Mouse (Mus musculus) thymus, postnatal 0 days (tissue): ENCODE data around the gene Slc35b1. TPM values are rescaled to one million over a fixed set of nuclear protein-coding genes. Genes with fewer than 3 reads are reported as not detected.

Experiments
- DNase-seq: peaks from one replicate; pipeline ENCODE4 v3.0.0-alpha.2; 2015; ENCODE audit warnings: low spot score
- polyA plus RNA-seq: library from polyadenylated mRNA; unstranded; fragments of >200 nt; fragmentation: Nextera tagmentation; extraction: Ambion mirVana; gene quantifications from 2 replicates; pipeline ENCODE4 v1.2.1, GENCODE M21; 2015

Slc35b1 gene
- 93.1 and 95.3 TPM in 2 replicates for polyA plus RNA-seq

DNA sequence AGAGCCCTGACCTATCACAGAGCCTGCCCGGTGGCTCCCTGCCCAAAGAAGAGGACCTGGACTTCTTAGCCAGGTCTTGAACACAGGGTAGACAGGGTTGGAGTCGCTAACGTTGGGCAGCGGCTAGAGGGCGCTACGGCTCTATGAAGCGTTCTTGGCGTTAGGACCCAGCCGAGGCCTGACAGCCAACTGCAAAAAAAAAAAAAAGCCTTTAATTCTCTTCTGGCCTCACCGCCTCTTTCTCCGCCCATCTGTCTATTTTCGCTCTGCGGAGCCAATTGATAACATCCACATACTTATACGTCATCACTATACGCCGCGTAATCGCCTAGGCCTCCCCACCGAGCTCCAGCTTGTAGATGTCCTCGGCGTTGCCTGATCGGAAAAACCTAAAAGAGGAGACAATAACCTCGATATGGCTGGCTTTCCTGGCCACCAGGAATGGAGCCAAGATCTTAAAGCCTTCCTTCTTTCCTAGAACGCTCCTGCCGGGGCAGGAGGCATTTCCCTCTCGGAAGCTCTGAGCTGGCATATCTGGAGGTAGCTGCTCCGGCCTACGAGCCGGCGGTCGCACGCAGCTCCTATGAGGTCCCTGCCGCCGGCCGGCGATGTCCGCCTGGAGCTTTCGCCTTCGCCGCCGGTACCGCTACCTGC is at the start of gene Slc35b1:
Gene Slc35b1, plus strand, starts transcription at position 374 of the 654 bp plus-strand sequence.
- peak; percentile 99 for DNase-seq

DNA sequence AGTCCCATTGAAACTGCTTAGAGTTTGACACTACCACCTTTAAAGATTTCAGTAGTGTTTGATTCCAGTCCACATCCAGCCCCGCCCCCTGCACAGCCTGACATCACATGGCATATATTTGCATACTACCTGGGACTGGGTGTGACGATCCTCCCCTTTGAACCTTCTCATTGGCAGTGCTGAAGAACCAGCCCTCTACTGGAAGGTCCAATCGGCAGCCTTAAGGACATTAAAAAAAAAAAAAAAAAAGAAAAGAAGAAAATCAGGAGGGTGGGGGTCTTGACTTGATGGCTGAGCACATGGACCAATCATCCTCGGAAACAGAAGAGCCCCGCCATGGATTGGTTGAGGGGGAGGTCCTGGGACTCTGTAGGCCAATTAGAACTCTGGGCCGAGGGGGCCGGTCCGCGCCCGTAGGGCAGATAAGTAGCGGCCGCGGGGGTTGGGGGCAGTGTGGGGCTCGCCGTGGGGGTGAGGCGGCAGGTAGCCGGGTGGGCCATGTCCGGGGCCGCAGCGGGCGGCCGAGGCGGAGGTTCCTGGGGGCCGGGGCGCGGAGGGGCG is 47.8 kb upstream of the Slc35b1 start, which contains the start of gene Fam117a:
Gene Fam117a, plus strand, starts transcription at position 451 of the 561 bp plus-strand sequence.
- peak; percentile 93 for DNase-seq

DNA sequence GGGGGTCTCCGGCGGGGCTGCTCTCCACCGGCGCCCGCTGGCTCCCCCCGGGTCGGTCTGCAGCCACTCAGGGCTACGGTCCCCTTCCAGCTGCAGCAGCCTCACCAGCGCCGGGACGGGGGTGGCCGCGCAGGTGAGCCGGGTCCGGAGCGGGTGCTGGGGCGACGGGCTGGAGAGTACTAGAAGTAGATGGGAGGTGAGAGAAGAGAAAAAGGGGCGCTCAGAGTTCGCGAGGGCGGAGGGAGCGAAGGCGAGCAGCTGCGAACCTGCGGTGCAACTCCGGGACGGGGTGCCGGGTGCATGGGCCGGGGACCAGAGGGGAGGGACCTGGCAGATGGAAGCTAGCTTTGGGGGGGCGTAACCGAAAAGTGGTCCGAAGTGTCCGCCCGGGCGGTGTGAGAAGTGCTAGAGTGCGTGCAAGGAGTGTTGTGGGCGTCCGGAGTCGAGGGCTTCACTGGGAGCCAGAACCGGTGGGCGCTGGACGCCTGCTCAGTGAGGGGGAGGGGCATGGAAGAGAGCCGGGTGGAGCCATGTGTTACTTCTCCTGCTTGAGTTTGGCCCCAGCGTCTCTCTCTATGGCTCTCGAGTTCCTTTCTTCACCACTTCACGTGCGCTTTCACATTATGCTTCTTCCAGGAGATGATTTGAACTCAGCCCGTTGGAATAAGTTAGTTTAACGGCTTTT is 47.2 kb upstream of the Slc35b1 start:
- peak; percentile 76 for DNase-seq

DNA sequence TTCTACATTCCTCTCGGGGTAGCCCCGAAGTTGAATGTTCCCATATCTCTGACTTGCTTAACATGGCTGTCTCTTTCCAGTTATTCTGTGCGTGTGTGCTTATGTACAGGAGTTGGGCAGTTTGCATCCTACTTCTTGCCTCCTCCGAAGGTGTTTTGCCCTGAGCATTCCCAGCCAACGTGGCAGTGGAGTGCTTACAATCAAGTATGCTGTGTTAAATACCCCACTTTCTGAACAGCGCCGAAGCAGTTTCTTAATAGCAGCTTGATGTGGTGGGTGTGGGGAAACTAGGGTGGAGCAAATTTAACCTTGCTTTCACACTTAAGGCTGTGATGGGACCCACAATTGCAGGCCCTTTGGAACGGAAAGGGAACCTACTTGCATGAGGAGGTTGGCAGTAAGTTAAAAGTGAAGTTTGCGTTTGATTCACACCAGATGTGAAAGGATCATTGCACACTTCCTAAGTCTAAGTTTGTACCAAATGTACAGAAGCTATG is 46.6 kb upstream of the Slc35b1 start:
- DNase-seq: peak; percentile 41

DNA sequence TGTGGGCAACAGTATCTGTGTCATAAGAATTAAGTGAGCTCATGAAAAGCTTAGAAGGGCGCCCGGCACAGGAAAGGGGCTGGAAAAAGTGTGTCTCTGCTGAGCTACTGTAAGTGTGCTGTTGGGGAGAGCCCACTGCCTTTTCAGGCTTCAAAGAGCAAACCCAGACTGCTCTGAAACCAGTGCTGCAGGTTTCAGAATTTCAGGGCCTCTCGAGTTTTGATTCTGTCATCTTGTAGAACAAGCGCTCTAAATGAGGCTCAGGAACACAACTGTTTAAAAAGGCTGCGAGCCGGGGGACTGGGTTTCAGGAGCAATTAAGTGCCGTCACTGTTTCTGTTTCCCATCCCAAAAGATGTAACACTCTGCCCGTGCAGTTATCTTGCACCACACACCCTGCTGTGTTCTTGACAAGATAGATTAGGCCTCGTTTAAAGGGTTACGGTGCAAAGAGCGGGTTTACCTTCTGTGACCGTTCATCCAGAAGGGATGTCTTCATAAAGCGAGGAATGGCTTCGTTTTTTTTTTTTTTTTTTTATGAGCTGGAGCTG is 44.9 kb upstream of the Slc35b1 start:
- peak; percentile 34 for DNase-seq

DNA sequence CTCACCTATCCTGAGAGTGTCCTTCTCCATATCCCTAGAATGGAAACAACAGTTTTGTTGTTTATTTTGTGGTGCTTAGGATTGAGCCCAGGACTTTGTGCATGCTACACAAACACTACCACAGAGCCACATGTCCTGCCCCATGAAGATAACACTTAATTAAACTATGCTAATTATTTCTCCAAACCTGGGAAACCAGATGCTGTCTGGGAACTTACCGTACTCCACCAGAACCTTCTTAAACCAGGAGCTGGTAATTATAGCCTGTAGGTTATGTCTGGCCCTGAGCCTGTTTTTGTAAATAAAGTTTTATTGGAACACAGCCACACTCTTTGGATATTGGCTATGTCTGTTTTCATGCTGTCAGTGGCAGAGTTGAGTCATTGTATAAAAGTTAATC is 44.2 kb upstream of the Slc35b1 start:
- DNase-seq: no peak

DNA sequence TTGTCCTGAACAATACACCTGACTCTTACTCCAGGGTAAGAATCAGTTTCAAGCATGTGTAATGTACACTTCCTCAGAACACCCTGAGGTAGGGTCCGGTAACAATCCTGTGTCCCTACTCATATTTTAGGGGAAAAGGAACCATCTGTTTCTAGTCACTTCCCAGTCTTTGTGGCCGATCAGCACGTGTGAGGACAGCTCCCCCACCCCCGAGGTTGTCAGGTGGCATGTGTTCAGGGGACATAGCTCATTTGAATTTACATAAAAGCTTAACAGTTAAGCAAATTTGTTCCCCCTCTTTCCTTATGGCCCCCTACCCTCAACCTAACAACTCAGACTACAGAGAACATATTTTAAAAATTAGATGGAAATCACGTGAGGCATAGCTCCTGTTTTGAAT is 43.8 kb upstream of the Slc35b1 start:
- DNase-seq: no peak

DNA sequence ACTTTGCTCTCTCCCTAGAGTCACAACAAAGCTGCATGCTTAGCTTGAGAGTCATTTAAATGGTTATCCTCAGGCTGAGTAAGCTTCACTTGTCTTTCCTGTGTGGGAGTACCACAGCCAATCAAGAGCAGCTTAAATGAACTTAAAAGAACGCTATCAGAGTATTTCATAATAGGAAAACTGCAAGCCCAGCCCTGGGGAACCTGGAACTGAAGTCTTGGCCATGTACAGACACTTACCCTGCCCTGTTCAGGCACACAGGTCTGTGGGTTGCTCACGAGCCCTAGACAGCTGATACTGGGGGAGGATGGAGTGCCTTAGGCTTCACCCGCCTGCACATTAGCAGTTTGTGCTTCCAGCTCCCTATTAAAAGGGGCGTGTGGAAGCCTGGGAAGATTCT is 41.3 kb upstream of the Slc35b1 start:
- no peak for DNase-seq

DNA sequence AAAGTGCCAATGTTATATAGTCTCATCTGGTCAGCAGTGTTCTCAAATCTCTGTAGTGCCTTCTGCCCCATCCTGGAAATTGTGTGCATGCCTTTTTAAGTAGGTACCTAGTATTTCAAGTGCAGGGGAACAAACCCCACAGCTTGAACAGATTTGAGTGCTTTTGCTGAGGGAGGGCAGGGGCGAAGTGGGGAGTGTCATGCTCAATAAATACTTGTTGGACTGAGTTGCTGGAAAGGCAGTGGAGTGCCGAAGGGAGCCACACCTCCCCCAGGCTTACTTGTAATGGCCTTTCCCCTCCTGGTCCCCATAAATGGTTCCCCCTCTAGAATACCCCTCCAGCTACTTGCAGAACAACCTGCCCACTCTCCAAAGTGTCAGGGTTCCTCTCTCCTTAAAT is 40.3 kb upstream of the Slc35b1 start:
- no peak for DNase-seq

DNA sequence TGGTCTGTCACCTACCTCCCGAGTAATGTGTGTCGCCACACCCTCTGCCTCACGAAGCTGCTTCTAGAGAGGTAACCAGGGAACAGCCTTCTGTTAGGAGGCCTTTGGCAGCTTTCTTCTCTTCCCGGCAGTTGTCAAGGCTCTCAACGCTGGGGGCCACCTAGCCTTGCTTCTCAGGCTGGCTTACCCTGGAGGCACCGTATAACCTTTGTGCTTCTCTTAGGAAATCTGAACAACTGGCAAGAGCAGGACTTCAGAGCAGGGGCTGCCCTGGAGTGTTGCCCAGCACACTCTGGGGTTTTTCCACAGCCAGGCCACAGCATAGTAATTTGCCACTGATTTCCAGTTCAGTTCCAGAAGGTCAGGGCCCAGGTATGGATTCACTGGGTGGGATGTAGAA is 34.2 kb upstream of the Slc35b1 start:
- no peak for DNase-seq

DNA sequence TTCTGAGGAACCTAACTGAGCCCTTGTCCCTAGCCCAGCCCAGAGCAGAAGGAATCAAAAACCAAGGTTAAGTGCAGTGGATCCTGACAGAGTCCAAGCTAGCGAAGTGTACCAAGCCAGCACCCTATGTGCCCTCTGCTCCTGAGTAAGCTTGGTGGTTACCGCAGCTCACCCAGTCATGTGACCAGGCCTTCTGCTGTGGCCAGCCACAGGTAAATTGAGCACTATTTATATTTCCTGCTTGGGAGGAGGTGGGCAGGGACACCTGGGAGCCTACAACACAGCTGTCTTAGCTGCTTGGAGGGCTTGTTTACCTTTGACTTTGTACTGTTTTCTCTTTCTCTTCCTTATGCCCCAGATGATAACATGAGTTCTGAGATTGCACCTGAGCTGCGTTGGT is 33.5 kb upstream of the Slc35b1 start:
- peak; percentile 52 for DNase-seq

DNA sequence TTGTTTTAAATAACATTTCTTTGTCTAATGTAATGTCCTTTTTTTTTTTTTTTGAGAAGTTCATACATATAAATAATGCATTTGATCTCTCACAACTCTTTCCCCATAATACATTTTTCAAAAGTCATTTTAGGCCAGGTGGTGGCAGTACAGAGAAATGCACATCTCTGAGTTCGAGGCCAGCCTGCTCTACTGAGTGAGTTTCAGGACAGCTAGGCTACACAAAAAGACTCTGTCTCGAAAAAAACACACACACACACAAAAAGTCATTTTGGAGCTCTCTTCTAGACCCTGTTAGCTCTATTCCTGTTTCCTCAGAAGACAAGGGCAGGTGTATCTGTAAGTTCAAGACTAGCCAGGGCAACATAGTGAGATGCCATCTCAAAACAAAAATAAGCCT is 31.8 kb upstream of the Slc35b1 start:
- DNase-seq: peak; percentile 40

DNA sequence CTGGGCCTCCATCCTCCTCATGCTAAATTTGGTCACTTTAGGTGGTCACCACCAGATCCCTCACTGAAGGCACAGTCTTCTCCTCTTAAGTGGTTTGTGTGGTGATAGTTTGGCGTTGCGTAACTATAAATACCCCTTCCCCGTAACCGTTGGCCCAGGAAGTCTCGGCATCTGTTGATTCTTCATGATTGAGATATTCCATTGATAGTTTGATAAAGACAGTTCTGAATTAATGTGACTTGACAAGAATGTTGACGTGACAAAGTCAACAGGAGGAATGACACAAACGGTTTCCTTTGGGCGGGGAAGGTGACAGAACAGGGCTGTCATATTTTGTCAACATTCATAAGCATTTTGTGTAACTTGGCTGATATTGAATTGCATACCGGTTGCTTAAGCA is 31.3 kb upstream of the Slc35b1 start:
- DNase-seq: no peak

DNA sequence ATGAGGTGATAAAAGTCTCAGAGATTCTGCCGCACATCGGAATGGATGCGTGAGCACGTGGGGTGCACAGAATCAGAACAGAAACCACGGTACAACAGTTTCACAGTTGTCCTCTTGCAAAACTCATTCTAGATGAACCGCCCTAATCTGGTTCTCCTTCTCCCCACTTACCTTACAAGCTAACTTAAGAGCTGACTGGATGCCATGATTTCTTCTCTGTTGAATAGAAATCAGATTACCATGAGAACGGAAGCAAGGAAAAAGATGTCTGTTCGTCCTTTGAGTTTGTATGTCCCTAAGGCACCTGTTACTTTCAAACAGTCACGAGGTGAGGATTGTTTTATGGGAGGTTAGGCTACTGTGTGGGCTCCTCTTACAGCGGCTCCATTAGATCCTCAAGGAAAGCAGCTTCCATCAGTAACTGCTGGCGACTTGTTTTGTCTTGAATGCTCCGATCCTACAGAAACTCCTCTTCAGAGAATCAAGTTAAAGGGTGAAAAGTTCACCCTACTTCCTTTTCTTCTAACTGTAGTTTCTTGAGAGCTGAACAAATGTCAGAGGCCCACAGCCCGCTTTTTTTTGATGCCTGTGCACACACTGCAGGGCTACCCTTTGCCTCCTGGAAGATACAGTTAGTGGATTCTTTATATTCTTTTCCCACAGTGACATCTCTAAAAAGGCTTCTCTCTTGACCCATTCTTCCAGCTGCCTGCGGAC is 30.1 kb upstream of the Slc35b1 start:
- peak; percentile 50 for DNase-seq

DNA sequence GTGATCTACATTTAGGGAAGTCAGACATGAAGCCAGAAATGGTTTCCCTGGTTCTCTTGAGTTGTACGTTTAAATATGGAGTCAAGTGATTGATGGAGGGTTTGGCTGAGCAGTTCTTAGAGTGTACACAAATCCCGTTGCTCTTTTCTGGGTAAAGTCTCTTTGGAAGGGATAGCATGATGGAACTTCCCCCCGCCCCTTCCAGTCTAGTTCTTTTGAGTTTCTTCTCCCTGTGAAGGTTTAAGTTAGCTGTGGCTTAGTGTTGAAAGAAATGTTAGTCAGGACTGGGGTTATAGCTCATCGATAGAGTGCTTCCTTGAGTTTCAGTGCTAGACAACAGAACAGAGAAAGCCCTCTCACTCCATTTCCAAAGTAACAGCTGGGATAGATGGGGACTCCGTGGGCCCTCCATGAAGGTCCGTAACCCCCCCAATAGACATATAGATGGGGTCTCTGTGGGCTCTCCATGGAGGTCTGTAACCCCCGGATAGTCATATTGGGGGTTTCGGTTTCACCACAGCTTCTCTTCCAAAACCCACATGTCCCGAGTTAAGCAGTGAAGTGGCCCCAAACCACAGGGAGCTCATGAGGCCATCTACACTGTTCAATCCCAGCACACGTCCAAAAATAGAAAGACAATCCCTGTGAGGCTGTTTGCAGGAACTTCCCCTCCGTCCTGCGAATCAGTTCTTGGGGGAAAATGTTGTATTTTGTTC is 29.4 kb upstream of the Slc35b1 start:
- no peak for DNase-seq

DNA sequence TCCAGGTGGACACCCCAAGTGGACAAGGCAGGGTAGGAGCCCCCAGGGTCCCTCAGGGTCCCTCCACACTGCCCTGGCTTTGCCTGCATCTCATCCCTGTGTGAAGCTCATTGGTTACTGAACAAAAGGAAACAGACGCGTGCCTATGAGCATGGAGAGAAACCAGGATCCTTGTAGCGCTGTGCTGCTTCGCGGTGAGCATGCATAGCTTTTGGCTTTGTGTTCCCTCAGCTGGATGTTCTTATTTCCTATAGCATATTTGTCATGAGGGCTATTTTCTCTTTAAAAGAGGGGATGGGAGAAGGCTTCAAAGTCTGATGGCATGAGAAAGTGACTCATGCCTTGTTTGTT is 28.9 kb upstream of the Slc35b1 start:
- peak; percentile 43 for DNase-seq

DNA sequence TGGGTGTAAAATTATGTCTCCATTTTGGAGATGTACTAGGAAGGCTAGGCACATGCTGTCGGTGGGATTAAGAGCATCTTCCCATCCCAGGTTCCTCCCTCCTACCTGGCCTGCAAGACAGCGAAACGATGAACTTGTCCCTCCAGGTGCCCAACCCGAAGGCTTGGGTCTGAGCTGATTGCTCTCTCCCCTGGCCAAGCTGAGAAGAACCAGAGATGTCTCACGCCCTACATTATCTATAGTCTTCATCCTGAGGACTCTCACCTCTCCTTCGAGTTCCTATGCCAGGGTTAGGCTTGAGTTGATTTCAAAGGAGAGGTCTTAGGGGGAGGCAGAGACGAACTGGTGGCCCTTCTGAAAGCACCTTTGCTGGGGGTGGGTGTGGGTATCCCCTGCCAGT is 28.5 kb upstream of the Slc35b1 start:
- no peak for DNase-seq

DNA sequence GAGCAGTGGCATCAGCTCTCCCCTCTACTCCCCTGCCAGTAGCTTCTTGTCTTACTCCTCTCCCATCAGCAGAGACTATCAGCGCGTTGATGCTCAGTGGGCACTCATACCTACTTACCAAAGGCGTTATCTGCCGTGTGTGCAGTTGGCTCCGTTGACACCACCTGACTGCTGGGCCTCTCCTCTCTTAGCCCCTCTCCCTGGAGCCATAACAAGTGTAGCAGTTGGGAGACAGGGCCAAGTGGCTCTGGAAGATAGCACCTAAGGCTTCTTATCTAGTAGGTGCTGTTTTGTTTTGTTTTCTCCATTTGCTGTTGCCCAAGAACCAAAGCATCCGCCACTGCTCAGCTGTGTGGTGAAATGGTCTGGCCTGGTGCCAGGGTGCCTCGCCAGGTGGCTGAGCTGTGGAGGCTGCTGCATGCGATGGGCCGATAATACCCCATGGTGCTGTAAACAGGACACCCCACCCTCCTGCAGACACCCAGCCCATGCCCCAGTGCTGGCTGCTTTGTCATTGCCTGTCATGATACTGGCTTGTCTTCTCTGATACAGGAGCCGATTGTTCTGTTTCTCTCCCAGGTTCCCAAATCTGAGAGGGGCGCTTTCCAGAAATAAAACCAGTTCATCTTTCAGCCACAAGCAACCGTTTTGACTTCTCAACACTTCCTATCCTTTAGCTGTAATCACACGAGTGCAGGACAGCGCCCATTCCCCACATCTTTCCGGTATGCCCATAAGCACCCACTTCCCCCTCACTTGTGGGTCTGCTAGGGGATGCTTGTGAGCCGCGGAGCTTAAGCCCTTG is 27.8 kb upstream of the Slc35b1 start:
- peak; percentile 83 for DNase-seq

DNA sequence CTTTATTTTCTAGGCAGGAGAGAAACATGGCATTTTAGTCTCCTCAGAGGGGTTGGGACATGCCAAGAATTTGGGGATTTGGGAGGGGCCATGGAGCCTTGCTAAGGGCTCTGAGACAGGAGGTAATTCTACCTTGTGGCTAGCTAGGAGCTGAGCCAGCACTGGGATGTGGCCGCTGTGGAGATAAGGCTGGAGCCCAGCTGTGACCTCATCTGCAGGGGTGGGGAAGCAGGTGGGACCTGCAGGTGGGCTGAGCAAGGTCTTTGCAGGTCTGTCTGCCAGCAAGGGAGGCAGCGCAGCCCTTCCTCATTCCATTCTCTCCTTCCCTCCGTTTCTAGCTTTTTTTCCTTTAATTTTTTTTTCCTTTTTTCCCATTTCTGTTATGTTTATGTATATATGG is 26.2 kb upstream of the Slc35b1 start:
- peak; percentile 45 for DNase-seq

DNA sequence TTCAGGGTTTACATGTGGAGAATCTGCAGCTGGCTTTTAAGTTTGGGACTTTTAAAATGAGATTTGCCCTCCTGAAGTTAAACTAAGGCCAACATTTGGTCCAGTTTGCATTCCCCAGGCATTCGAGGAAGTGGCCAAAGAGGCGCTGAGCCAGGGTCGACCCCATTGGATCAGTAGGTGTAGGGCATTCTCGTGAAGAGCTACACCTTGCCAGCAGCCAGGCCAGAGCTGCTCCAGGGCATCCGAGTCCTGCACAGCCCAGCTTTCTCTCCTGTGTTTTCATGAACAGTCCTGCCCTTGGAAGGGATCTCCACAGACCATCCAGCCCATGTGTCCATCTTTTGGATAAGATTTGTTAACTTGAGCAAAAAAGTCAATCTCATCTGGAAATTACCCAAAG is 20.1 kb upstream of the Slc35b1 start:
- no peak for DNase-seq
